Mouse (Mus musculus) midbrain, embryonic 11.5 days (tissue): ENCODE data around the gene Supt5. TPM values are rescaled to one million over a fixed set of nuclear protein-coding genes. Genes with fewer than 3 reads are reported as not detected.

Experiments
- ATAC-seq: fragments of 200-750 bp; cut with Nextera tagmentation; 2 replicates; pipeline ENCODE4 v1.8.0; 2017; ENCODE audit warnings: moderate TSS enrichment, moderate library complexity; ENCODE audit not compliant: low FRiP score
- DNase-seq: peaks from one replicate; pipeline ENCODE4 v3.0.0; 2015; ENCODE audit warnings: low spot score; ENCODE audit errors: missing footprints
- H3K27ac ChIP-seq: fragments of 300-500 bp; sonication (generic); 2 replicates; pipeline ENCODE4 v1.5.1; 2014; ENCODE audit warnings: low read depth, low read length
- H3K27me3 ChIP-seq: fragments of 300-500 bp; sonication (generic); 2 replicates; pipeline ENCODE4 v1.6.1; 2014; ENCODE audit warnings: mild to moderate bottlenecking, low read length, moderate library complexity, mixed read lengths; ENCODE audit not compliant: control insufficient read depth, insufficient read depth
- H3K36me3 ChIP-seq: fragments of 300-500 bp; sonication (generic); 2 replicates; pipeline ENCODE4 v1.6.1; 2014; ENCODE audit warnings: mild to moderate bottlenecking, low read length, moderate library complexity, mixed read lengths; ENCODE audit not compliant: control insufficient read depth, insufficient read depth
- H3K4me1 ChIP-seq: fragments of 300-500 bp; sonication (generic); 2 replicates; pipeline ENCODE4 v1.6.1; 2014; ENCODE audit warnings: low read length; ENCODE audit not compliant: control insufficient read depth, insufficient read depth
- H3K4me2 ChIP-seq: fragments of 300-500 bp; sonication (generic); 2 replicates; pipeline ENCODE4 v1.6.1; 2014; ENCODE audit warnings: mild to moderate bottlenecking, moderate library complexity
- H3K4me3 ChIP-seq: fragments of 300-500 bp; sonication (generic); 2 replicates; pipeline ENCODE4 v1.5.1; 2014; ENCODE audit warnings: low read depth, low read length
- H3K9ac ChIP-seq: fragments of 300-500 bp; sonication (generic); 2 replicates; pipeline ENCODE4 v1.6.1; 2014; ENCODE audit warnings: low read length
- H3K9me3 ChIP-seq: fragments of 300-500 bp; sonication (generic); 2 replicates; pipeline ENCODE4 v1.6.1; 2016; ENCODE audit warnings: low read length; ENCODE audit not compliant: control insufficient read depth
- WGBS: fragments of 180-500 bp; shearing (Covaris S2); extraction: QIAGEN DNeasy Blood & Tissue Kit; methylation state at CpG from one replicate; pipeline ENCODE4 v1.1.7; 2014; 5-methylcytosine and 5-hydroxymethylcytosine counted together
- polyA plus RNA-seq: library from polyadenylated mRNA; unstranded; fragments of >200 nt; fragmentation: Nextera tagmentation; extraction: Ambion mirVana; gene quantifications from 2 replicates; pipeline ENCODE4 v1.2.1, GENCODE M21; 2014

Gene Supt5
- polyA plus RNA-seq, 1 experiment from 2014 or later = 82.2 TPM

- peak; percentile 91 for DNase-seq
- peak overlapping the region; percentile 32 for H3K4me3 ChIP-seq
- H3K27me3 ChIP-seq = peaks cover 8% of the 10 kb centered on the region; the same call in 1 of the 2 replicates
- H3K9me3 ChIP-seq = no peaks in the 10 kb centered on the region
- H3K4me2 ChIP-seq = peak overlapping the region; percentile 62
- no peak for ATAC-seq
- H3K9ac ChIP-seq = peak overlapping the region; percentile 67
- 3% methylated on average over 30 of the region's 30 CpGs for WGBS
- H3K27ac ChIP-seq = peak overlapping the region; percentile 91
- H3K36me3 ChIP-seq = no peaks in the 10 kb centered on the region
- peaks cover 28% of the 10 kb centered on the region for H3K4me1 ChIP-seq
These were observed 37.6 kb upstream of the Supt5 start for GRCm38 (mm10) chr7:28376011-28376771.

DNA sequence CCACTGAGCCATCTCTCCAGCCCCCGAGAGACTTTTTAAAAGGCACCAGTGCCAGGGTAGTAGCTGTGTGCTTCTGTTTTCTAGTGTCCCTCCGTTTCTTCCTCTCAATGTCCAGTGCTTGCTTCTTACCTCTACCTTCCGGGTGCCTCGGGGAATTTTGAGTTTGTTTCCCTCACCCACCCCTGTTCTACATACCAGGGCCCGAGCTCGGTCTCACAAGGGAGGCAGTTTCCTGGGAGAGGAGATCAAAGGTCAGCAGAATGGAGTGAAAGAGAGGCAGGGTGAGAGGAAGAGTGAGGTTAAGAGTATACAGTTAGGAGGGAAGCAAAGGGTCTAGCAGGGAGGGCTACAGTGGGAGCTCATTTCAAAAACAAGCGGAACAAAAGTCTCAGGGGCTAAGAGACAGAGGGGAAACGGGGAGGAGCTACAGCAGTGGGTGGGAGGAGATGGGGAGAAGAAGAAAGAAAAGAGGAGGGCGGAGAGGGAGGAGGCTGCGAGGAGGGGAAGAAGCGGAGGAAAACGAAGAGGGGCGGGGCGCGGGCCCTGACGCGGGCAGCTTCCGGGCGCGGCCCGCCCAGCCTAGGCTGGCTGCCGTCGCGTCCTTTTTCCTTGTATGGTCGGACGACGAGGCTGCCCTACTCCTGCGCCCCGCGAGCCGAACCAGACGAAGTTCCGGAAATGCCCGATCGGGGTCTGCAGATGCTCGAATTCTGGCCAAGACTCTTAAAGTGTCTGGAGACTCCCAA lies 36.8 kb upstream of the Supt5 start:
- under 1% methylated on average over 36 of the region's 36 CpGs for WGBS
- peak overlapping the region; percentile 32 for H3K4me3 ChIP-seq
- ATAC-seq (peak; percentile 31), DNase-seq (peak; percentile 97)
- H3K4me2 ChIP-seq = peak overlapping the region; percentile 62
- no peaks in the 10 kb centered on the region for H3K36me3 ChIP-seq
- peak overlapping the region; percentile 69 for H3K9ac ChIP-seq
- peak overlapping the region; percentile 91 for H3K27ac ChIP-seq
- H3K9me3 ChIP-seq = no peaks in the 10 kb centered on the region
- H3K27me3 ChIP-seq = peaks cover 8% of the 10 kb centered on the region; the same call in 1 of the 2 replicates
- H3K4me1 ChIP-seq = peaks cover 31% of the 10 kb centered on the region

- H3K27ac ChIP-seq = peak overlapping the region; percentile 91; the same call in 1 of the 2 replicates
These were observed 36.1 kb upstream of the Supt5 start for GRCm38 (mm10) chr7:28374647-28375046.

GRCm38 (mm10) chr7:28373891-28374495 lies 35.4 kb upstream of the Supt5 start:
- 87% methylated on average over 7 of the region's 7 CpGs for WGBS
- Histone ChIP-seq H3K4me3 (no peak overlapping the region), H3K4me1 (peaks cover 34% of the 10 kb centered on the region), H3K9ac (no peak overlapping the region), H3K9me3 (no peaks in the 10 kb centered on the region), H3K4me2 (no peak overlapping the region), H3K27ac (no peak overlapping the region), H3K27me3 (peaks cover 8% of the 10 kb centered on the region; the same call in 1 of the 2 replicates), H3K36me3 (peaks cover 2% of the 10 kb centered on the region; the same call in 1 of the 2 replicates)
- no peak for ATAC-seq
- DNase-seq = no peak

More at GRCm38 (mm10) chr7:28374647-28375046, 36.1 kb upstream of the Supt5 start:
- no peaks in the 10 kb centered on the region for H3K9me3 ChIP-seq
- H3K27me3 ChIP-seq = peaks cover 8% of the 10 kb centered on the region; the same call in 1 of the 2 replicates
- no peak overlapping the region for H3K4me2 ChIP-seq
- WGBS = 78% methylated on average over 10 of the region's 10 CpGs
- H3K9ac ChIP-seq = no peak overlapping the region
- H3K4me3 ChIP-seq = no peak overlapping the region
- ATAC-seq (no peak), DNase-seq (no peak)
- no peaks in the 10 kb centered on the region for H3K36me3 ChIP-seq
- peaks cover 37% of the 10 kb centered on the region for H3K4me1 ChIP-seq

DNA sequence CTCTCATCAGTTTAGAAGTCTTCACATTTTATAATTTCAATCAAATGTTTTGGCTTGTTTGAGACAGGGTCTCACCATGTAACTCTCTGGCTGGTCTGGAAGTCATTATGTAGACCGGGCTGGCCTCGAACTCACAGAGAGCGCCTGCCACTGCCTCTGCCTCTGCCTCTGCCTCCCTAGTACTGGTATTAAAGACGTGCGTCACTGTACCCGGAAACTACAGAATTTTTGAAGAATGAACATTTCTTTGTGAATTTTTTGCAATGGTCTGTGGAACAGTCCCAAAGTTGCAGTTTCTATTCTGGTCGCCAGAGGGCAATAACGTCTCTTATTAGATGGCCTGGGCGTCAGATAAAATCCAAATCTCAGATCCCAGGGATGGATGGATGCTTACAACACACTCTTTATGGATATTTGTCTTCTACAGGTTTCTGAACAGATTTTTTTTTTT lies 34.6 kb upstream of the Supt5 start:
- Histone ChIP-seq H3K9me3 (no peaks in the 10 kb centered on the region), H3K27ac (no peak overlapping the region), H3K4me2 (peak overlapping the region; percentile 33), H3K4me3 (peak overlapping the region; percentile 85), H3K27me3 (peaks cover 7% of the 10 kb centered on the region; the same call in 1 of the 2 replicates), H3K4me1 (peaks cover 26% of the 10 kb centered on the region), H3K36me3 (peaks cover 8% of the 10 kb centered on the region), H3K9ac (no peak overlapping the region)
- under 1% methylated on average over 9 of the region's 9 CpGs for whole genome bisulfite sequencing
- ATAC-seq (peak; percentile 9; the same call in 1 of the 2 replicates), DNase-seq (peak; percentile 98)

DNA sequence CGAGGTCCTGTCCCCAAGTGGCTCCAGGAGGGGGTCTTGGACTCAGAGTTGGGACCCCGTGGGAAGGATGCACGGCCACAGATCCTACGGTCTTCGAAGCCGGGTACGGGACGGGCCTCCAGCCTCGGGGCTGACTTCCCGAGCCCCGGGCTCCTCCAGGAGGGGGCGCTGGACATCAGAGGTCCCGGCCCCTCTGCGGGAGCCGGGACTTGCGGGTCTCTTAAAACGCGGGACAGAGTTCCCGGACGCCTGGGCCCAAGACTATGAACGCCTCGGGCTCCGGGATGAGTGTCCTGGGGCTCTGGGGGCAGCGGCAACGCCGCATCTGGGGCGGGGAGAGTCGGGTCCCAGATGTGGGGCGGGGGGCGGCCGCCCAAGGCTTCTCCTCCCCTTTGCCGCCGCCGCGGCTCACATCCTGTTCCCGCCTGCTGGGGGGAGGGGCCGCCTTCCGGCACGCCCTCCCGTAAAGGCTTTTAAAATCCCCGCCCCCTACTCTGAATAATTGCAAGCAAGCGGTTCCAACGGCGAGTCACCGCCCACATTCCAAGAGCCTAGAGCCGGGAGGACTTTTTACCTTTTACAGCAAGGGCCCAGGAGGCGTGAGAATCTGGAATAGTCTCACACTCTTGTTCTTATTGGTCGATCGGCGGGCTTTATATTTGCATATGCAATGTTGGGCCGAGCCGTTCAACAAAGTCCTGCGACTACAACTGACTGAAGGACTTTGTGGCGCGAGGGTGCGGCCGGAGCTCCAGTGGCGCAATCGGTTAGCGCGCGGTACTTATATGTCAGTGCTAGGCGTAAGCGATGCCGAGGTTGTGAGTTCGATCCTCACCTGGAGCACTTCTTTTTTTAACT lies 33.9 kb upstream of the Supt5 start, which contains the start of gene Plekhg2:
Gene Plekhg2, minus strand, starts transcription at position 349 of the 858 bp plus-strand sequence.
- peaks cover 25% of the 10 kb centered on the region for H3K4me1 ChIP-seq
- WGBS = under 1% methylated on average over 64 of the region's 66 CpGs

GRCm38 (mm10) chr7:28371514-28371989 lies 33.0 kb upstream of the Supt5 start:
- peak overlapping the region; percentile 85 for H3K4me3 ChIP-seq
- under 1% methylated on average over 35 of the region's 43 CpGs for WGBS
- H3K9me3 ChIP-seq = no peaks in the 10 kb centered on the region
- no peaks in the 10 kb centered on the region for H3K27me3 ChIP-seq
- DNase-seq (peak; percentile 92), ATAC-seq (peak; percentile 20)
- H3K4me2 ChIP-seq = peak overlapping the region; percentile 89
- H3K4me1 ChIP-seq = peaks cover 25% of the 10 kb centered on the region
- H3K27ac ChIP-seq = peak overlapping the region; percentile 82
- H3K9ac ChIP-seq = peak overlapping the region; percentile 91
- peaks cover 21% of the 10 kb centered on the region for H3K36me3 ChIP-seq

More for the DNA sequence above, 33.9 kb upstream of the Supt5 start, which contains the start of gene Plekhg2:
- peak within 1 kb of the TSS; percentile 82 for H3K27ac ChIP-seq
- H3K9ac ChIP-seq = peak within 1 kb of the TSS; percentile 91
- H3K27me3 ChIP-seq = peaks cover 2% of the 10 kb centered on the region; the same call in 1 of the 2 replicates
- DNase-seq = peak; percentile 100
- no peaks in the 10 kb centered on the region for H3K9me3 ChIP-seq
- peaks cover 15% of the 10 kb centered on the region for H3K36me3 ChIP-seq
- peak; percentile 87 for ATAC-seq
- H3K4me2 ChIP-seq = peak within 1 kb of the TSS; percentile 89
- H3K4me3 ChIP-seq = peak within 1 kb of the TSS; percentile 85
